Mouse (Mus musculus) midbrain, postnatal 0 days (tissue): ENCODE data around the gene Pik3ap1. TPM values are rescaled to one million over a fixed set of nuclear protein-coding genes. Genes with fewer than 3 reads are reported as not detected.
A peak's percentile ranks its signal among the peaks of the same experiment; 100 is the strongest.

Experiments
- ATAC-seq: fragments of 200-750 bp; cut with Nextera tagmentation; 2 replicates; pipeline ENCODE4 v1.8.0; 2017; ENCODE audit warnings: moderate number of reproducible peaks, mild to moderate bottlenecking, moderate TSS enrichment, moderate library complexity; ENCODE audit not compliant: low FRiP score
- DNase-seq: peaks from one replicate; pipeline ENCODE4 v3.0.0-alpha.2; 2015; ENCODE audit warnings: low spot score
- H3K27ac ChIP-seq: fragments of 300-500 bp; sonication (generic); 2 replicates; pipeline ENCODE4 v1.5.1; 2014; ENCODE audit warnings: low read depth, mild to moderate bottlenecking, low read length, mixed read lengths
- H3K27me3 ChIP-seq: fragments of 300-500 bp; sonication (generic); 2 replicates; pipeline ENCODE4 v1.6.1; 2014; ENCODE audit warnings: low read length, control low read depth, mixed read lengths; ENCODE audit not compliant: insufficient read depth
- H3K36me3 ChIP-seq: fragments of 300-500 bp; sonication (generic); 2 replicates; pipeline ENCODE4 v1.6.1; 2014; ENCODE audit warnings: low read length, control low read depth, mixed read lengths; ENCODE audit not compliant: insufficient read depth
- H3K4me1 ChIP-seq: fragments of 300-500 bp; sonication (generic); 2 replicates; pipeline ENCODE4 v1.6.1; 2014; ENCODE audit warnings: mild to moderate bottlenecking, control low read depth, antibody characterized with exemption, low read length, mixed read lengths; ENCODE audit not compliant: insufficient read depth
- H3K4me2 ChIP-seq: fragments of 300-500 bp; sonication (generic); 2 replicates; pipeline ENCODE4 v1.6.1; 2014; ENCODE audit warnings: low read depth, mild to moderate bottlenecking, low read length, mixed read lengths; ENCODE audit not compliant: poor library complexity, severe bottlenecking
- H3K4me3 ChIP-seq: fragments of 300-500 bp; sonication (generic); 2 replicates; pipeline ENCODE4 v1.5.1; 2014; ENCODE audit warnings: low read depth, mild to moderate bottlenecking, low read length, moderate library complexity
- H3K9ac ChIP-seq: fragments of 300-500 bp; sonication (generic); replicated peaks from 2 replicates; pipeline ENCODE4 v1.6.1; 2014; ENCODE audit warnings: mild to moderate bottlenecking, low read length, moderate library complexity, mixed read lengths; ENCODE audit not compliant: poor library complexity, severe bottlenecking
- H3K9me3 ChIP-seq: fragments of 300-500 bp; sonication (generic); 2 replicates; pipeline ENCODE4 v1.6.1; 2016; ENCODE audit warnings: low read length, control low read depth
- CTCF ChIP-seq: IDR thresholded peaks from 2 replicates; pipeline ENCODE4 v1.5.1; 2016; ENCODE audit warnings: antibody characterized with exemption, mild to moderate bottlenecking
- WGBS: fragments of 180-500 bp; shearing (Covaris S2); extraction: QIAGEN DNeasy Blood & Tissue Kit; methylation state at CpG from one replicate; pipeline ENCODE4 v1.1.7; 2014; 5-methylcytosine and 5-hydroxymethylcytosine counted together
- polyA plus RNA-seq: library from polyadenylated mRNA; unstranded; fragments of >200 nt; fragmentation: Nextera tagmentation; extraction: Ambion mirVana; gene quantifications from 2 replicates; pipeline ENCODE4 v1.2.1, GENCODE M21; 2015
- total RNA-seq: library from RNA; depleted of rRNA; stranded (reverse); fragments of >200 nt; gene quantifications from 2 replicates; pipeline ENCODE4 v1.2.3, GENCODE M21; 2014

Gene Pik3ap1
- total and polyA plus RNA-seq, 2 experiments from 2014 or later: 1.6 to 3.1 TPM

GRCm38 (mm10) chr19:41303933-41304332, 81.0 kb downstream of the Pik3ap1 start:
- DNase-seq (no peak), ATAC-seq (no peak)
- no peaks in the 10 kb centered on the region for H3K4me1 ChIP-seq
- no peaks in the 10 kb centered on the region for H3K27me3 ChIP-seq
- H3K9me3 ChIP-seq: no peaks in the 10 kb centered on the region
- WGBS: 81% methylated on average over 3 of the region's 3 CpGs
- no peak overlapping the region for H3K27ac ChIP-seq
- H3K36me3 ChIP-seq: no peaks in the 10 kb centered on the region
- no peak overlapping the region for H3K4me2 ChIP-seq
- H3K9ac ChIP-seq: no peak overlapping the region
- no peak for TF ChIP-seq CTCF
- no peak overlapping the region for H3K4me3 ChIP-seq

- ATAC-seq: no peak
- TF ChIP-seq CTCF: no peak
- WGBS: 84% methylated on average over 6 of the region's 6 CpGs
These were observed 81.5 kb downstream of the Pik3ap1 start for GRCm38 (mm10) chr19:41303433-41303832.

GRCm38 (mm10) chr19:41301856-41302255, 83.0 kb downstream of the Pik3ap1 start:
- ATAC-seq (no peak), DNase-seq (no peak)
- H3K27me3 ChIP-seq: no peaks in the 10 kb centered on the region
- H3K4me2 ChIP-seq: no peak overlapping the region
- no peak overlapping the region for H3K9ac ChIP-seq
- H3K36me3 ChIP-seq: no peaks in the 10 kb centered on the region
- no peak overlapping the region for H3K4me3 ChIP-seq
- no peak for TF ChIP-seq CTCF
- no peak overlapping the region for H3K27ac ChIP-seq
- H3K4me1 ChIP-seq: no peaks in the 10 kb centered on the region
- WGBS: 72% methylated on average over 6 of the region's 6 CpGs
- H3K9me3 ChIP-seq: no peaks in the 10 kb centered on the region

More at GRCm38 (mm10) chr19:41303433-41303832, 81.5 kb downstream of the Pik3ap1 start:
- Histone ChIP-seq H3K27me3 (no peaks in the 10 kb centered on the region), H3K27ac (no peak overlapping the region), H3K9me3 (no peaks in the 10 kb centered on the region), H3K4me1 (no peaks in the 10 kb centered on the region), H3K4me2 (no peak overlapping the region), H3K9ac (no peak overlapping the region), H3K36me3 (no peaks in the 10 kb centered on the region), H3K4me3 (no peak overlapping the region)
- DNase-seq: no peak

- no peaks in the 10 kb centered on the region for H3K27me3 ChIP-seq
- no peaks in the 10 kb centered on the region for H3K4me1 ChIP-seq
- no peaks in the 10 kb centered on the region for H3K36me3 ChIP-seq
- TF ChIP-seq CTCF: no peak
- DNase-seq (no peak), ATAC-seq (no peak)
- H3K4me3 ChIP-seq: no peak overlapping the region
- no peak overlapping the region for H3K27ac ChIP-seq
- H3K9ac ChIP-seq: no peak overlapping the region
- WGBS: 77% methylated on average over 8 of the region's 8 CpGs
- H3K4me2 ChIP-seq: no peak overlapping the region
- no peaks in the 10 kb centered on the region for H3K9me3 ChIP-seq
These were observed 85.5 kb downstream of the Pik3ap1 start for GRCm38 (mm10) chr19:41299446-41299845.

- 69% methylated on average over 5 of the region's 5 CpGs for WGBS
- no peak for ATAC-seq
These were observed 93.8 kb downstream of the Pik3ap1 start for GRCm38 (mm10) chr19:41290952-41291619.

GRCm38 (mm10) chr19:41288568-41288967, 96.3 kb downstream of the Pik3ap1 start:
- no peaks in the 10 kb centered on the region for H3K36me3 ChIP-seq
- H3K4me3 ChIP-seq: no peak overlapping the region
- ATAC-seq (no peak), DNase-seq (no peak)
- H3K27ac ChIP-seq: no peak overlapping the region
- no peaks in the 10 kb centered on the region for H3K4me1 ChIP-seq
- no peak overlapping the region for H3K4me2 ChIP-seq
- H3K27me3 ChIP-seq: no peaks in the 10 kb centered on the region
- H3K9ac ChIP-seq: no peak overlapping the region
- no peaks in the 10 kb centered on the region for H3K9me3 ChIP-seq
- 74% methylated on average over 6 of the region's 6 CpGs for WGBS
- no peak for TF ChIP-seq CTCF

More at GRCm38 (mm10) chr19:41290952-41291619, 93.8 kb downstream of the Pik3ap1 start:
- Histone ChIP-seq H3K27ac (no peak overlapping the region), H3K9ac (no peak overlapping the region), H3K27me3 (no peaks in the 10 kb centered on the region), H3K9me3 (no peaks in the 10 kb centered on the region), H3K36me3 (no peaks in the 10 kb centered on the region), H3K4me1 (no peaks in the 10 kb centered on the region), H3K4me2 (no peak overlapping the region), H3K4me3 (no peak overlapping the region)
- DNase-seq: no peak
- peak; percentile 66 for TF ChIP-seq CTCF
